Mouse (Mus musculus) MEL (cell line): Measurements from ENCODE around the gene Derl3. TPM values are rescaled to one million over a fixed set of nuclear protein-coding genes. Genes with fewer than 3 reads are reported as not detected.
"Not testable (repeated sequence)": the region's sequence is repeated elsewhere in the genome, so short reads cannot be mapped to it uniquely, and the experiment has no call there.

Source experiments
- DNase-seq: peaks from one replicate; pipeline ENCODE4 v3.0.0; 2011; ENCODE audit warnings: low read depth, low spot score
- H3K27ac ChIP-seq: 2 replicates; pipeline ENCODE4 v1.5.1; 2012; ENCODE audit warnings: low read depth, mild to moderate bottlenecking, control low read depth, low read length, moderate library complexity; ENCODE audit not compliant: control insufficient read depth
- H3K27me3 ChIP-seq, 2 experiments: fragments of 150-350 bp in 1 of 2; sonication (generic) in 1 of 2; 2 replicates each; pipeline ENCODE4 v1.6.1; 2012; ENCODE audit warnings: low read length in 2 of 2, mild to moderate bottlenecking in 2 of 2, improper control_type of control experiment in 1 of 2, moderate library complexity in 1 of 2; ENCODE audit not compliant: insufficient read depth in 2 of 2, control insufficient read depth in 1 of 2
- H3K36me3 ChIP-seq, 2 experiments: 2 replicates each; pipeline ENCODE4 v1.6.1; 2012 to 2014; ENCODE audit warnings: low read length in 2 of 2, improper control_type of control experiment in 1 of 2, inconsistent platforms in 1 of 2, mild to moderate bottlenecking in 1 of 2; ENCODE audit not compliant: insufficient read depth in 2 of 2, control insufficient read depth in 1 of 2
- H3K4me1 ChIP-seq, 2 experiments: fragments of 150-350 bp in 1 of 2; sonication (generic) in 1 of 2; 2 replicates each; pipeline ENCODE4 v1.6.1; 2012; ENCODE audit warnings: low read length in 2 of 2, improper control_type of control experiment in 1 of 2, mild to moderate bottlenecking in 1 of 2; ENCODE audit not compliant: insufficient read depth in 2 of 2, control insufficient read depth in 1 of 2
- H3K4me3 ChIP-seq, 2 experiments: fragments of 150-350 bp in 1 of 2; sonication (generic) in 1 of 2; 2 replicates each; pipeline ENCODE4 v1.5.1; 2012; ENCODE audit warnings: low read depth in 2 of 2, low read length in 2 of 2, mild to moderate bottlenecking in 2 of 2, moderate library complexity in 2 of 2, control low read depth in 1 of 2, improper control_type of control experiment in 1 of 2; ENCODE audit not compliant: control insufficient read depth in 1 of 2, insufficient read depth in 1 of 2
- H3K79me2 ChIP-seq: 2 replicates; pipeline ENCODE4 v1.6.1; 2012; ENCODE audit warnings: mild to moderate bottlenecking, low read length, moderate library complexity; ENCODE audit not compliant: control insufficient read depth, poor library complexity, insufficient read depth
- H3K9ac ChIP-seq: 2 replicates; pipeline ENCODE4 v1.6.1; 2012; ENCODE audit warnings: low read depth, mild to moderate bottlenecking, control low read depth, low read length, moderate library complexity; ENCODE audit not compliant: control insufficient read depth, poor library complexity, severe bottlenecking
- H3K9me3 ChIP-seq: fragments of 150-350 bp; sonication (generic); replicated peaks from 2 replicates; pipeline ENCODE4 v1.6.1; 2012; ENCODE audit warnings: mild to moderate bottlenecking, low read length, improper control_type of control experiment, moderate library complexity; ENCODE audit not compliant: insufficient read depth
- CHD1 ChIP-seq: IDR thresholded peaks from 2 replicates; pipeline ENCODE4 v1.6.1; 2012; ENCODE audit warnings: low read depth, mild to moderate bottlenecking, inconsistent platforms, low read length, improper control_type of control experiment
- CHD2 ChIP-seq: IDR thresholded peaks from 2 replicates; pipeline ENCODE4 v1.6.1; 2011; ENCODE audit warnings: low read length, improper control_type of control experiment
- E2F4 ChIP-seq: IDR thresholded peaks from 2 replicates; pipeline ENCODE4 v1.6.1; 2011; ENCODE audit warnings: low read depth, low read length, improper control_type of control experiment, borderline replicate concordance
- EP300 ChIP-seq, 2 experiments: IDR thresholded peaks; 2 replicates each; pipeline ENCODE4 v1.6.1; 2011; ENCODE audit warnings: improper control_type of control experiment in 2 of 2, low read length in 2 of 2, low read depth in 1 of 2, mild to moderate bottlenecking in 1 of 2
- GABPA ChIP-seq: IDR thresholded peaks from 2 replicates; pipeline ENCODE4 v1.6.1; 2012; ENCODE audit warnings: low read depth, mild to moderate bottlenecking, inconsistent platforms, low read length, improper control_type of control experiment, moderate library complexity
- MAFK ChIP-seq: IDR thresholded peaks from 2 replicates; pipeline ENCODE4 v1.6.1; 2011; ENCODE audit warnings: low read depth, mild to moderate bottlenecking, low read length, improper control_type of control experiment, borderline replicate concordance
- MXI1 ChIP-seq: IDR thresholded peaks from 2 replicates; pipeline ENCODE4 v1.6.1; 2011; ENCODE audit warnings: mild to moderate bottlenecking, low read depth, low read length, improper control_type of control experiment
- RCOR1 ChIP-seq: IDR thresholded peaks from 2 replicates; pipeline ENCODE4 v1.6.1; 2012; ENCODE audit warnings: low read depth, mild to moderate bottlenecking, inconsistent platforms, low read length, improper control_type of control experiment
- SMC3 ChIP-seq: IDR thresholded peaks from 2 replicates; pipeline ENCODE4 v1.6.1; 2011; ENCODE audit warnings: low read depth, low read length, improper control_type of control experiment
- TBP ChIP-seq: IDR thresholded peaks from 2 replicates; pipeline ENCODE4 v1.8.0; 2011; ENCODE audit warnings: low read depth, low read length, improper control_type of control experiment
- USF1 ChIP-seq: IDR thresholded peaks from 2 replicates; pipeline ENCODE4 v1.6.1; 2014; ENCODE audit warnings: low read depth, mild to moderate bottlenecking, inconsistent platforms, low read length, improper control_type of control experiment, moderate library complexity
- ZMIZ1 ChIP-seq: IDR thresholded peaks from 2 replicates; pipeline ENCODE4 v1.6.1; 2012; ENCODE audit warnings: low read depth, mild to moderate bottlenecking, inconsistent platforms, low read length, improper control_type of control experiment, moderate library complexity
- polyA plus RNA-seq, 2 experiments: library from polyadenylated mRNA; stranded (reverse) in 1 of 2; unstranded in 1 of 2; fragments of >175 nt in 1 of 2; fragments of >200 nt in 1 of 2; gene quantifications; 2 replicates each; pipeline versions ENCODE4 v1.2.1 to v1.2.4; 2012; ENCODE audit warnings: low replicate concordance in 2 of 2, low read depth in 1 of 2; ENCODE audit not compliant: insufficient read length in 2 of 2, insufficient read depth in 1 of 2, missing spikeins in 1 of 2
- total RNA-seq: library from RNA; depleted of rRNA; stranded (reverse); fragments of 300-350 nt; gene quantifications from 2 replicates; pipeline ENCODE4 v1.2.3, GENCODE M21; 2012

The Derl3 gene
- total and polyA plus RNA-seq, 3 experiments = 0.69 to 1.5 TPM; not detected in 1

GRCm38 (mm10) chr10:75893089-75893750, at the start of gene Derl3 (continued):
- TF ChIP-seq USF1 (peak; percentile 90), GABPA (no peak), CHD2 (no peak), ZMIZ1 (no peak)

DNA sequence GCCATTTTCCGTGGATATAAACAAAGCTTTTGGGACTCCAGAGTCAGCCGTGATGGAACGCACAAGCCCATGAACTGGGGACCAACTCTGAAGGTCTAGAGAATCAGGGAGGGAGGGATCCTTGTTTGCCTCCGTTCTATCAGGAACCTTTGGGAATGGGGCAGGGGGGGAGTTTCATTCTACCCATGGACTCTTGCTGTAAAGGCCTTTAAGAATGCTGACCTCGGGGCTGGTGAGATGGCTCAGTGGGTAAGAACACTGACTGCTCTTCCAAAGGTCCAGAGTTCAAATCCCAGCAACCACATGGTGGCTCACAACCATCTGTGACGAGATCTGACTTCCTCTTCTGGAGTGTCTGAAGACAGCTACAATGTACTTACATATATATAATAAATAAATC, 49.3 kb upstream of the Derl3 start:
- not testable (repeated sequence) for H3K36me3 ChIP-seq, H3K27me3 ChIP-seq, H3K4me1 ChIP-seq, H3K4me3 ChIP-seq, H3K79me2 ChIP-seq, H3K9me3 ChIP-seq, H3K27ac ChIP-seq, DNase-seq, H3K9ac ChIP-seq
- peak; percentile 81 for TF ChIP-seq TBP

DNA sequence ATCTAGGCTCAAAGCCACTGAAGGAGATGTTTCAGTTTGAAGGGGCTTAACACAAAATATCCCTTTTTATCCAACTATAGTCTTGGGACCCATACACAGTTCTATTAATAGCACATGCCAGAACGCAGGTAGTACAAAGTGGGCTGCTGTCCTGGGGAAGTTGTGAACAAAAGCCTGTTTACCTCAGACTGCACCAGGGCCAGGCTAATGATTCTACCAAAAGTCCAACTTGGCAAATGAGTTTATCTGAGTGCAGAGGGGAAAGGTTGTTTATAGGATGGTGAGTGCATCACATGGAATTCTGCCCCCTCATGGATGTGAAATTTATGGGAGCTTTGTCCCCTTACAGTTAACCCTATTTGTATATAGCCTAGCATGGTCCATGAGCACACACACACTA, 48.4 kb upstream of the Derl3 start:
- Histone ChIP-seq H3K27ac (no peak overlapping the region), H3K4me1 (no peaks in the 10 kb centered on the region; a peak in 1 of 4 replicates), H3K27me3 (no peaks in the 10 kb centered on the region; a peak in 1 of 4 replicates), H3K4me3 (no peak overlapping the region), H3K9ac (no peak overlapping the region), H3K79me2 (no peaks in the 10 kb centered on the region)
- DNase-seq = no peak
- TF ChIP-seq E2F4 = no peak
- no peak for TF ChIP-seq EP300 (IDR thresholded peaks at IDR 0.05; ENCODE audit: low read depth in 1 of 2, low read length in 2 of 2)
- no peak for TF ChIP-seq MXI1
- TF ChIP-seq CHD1 = no peak
- TF ChIP-seq RCOR1 = no peak
- TF ChIP-seq, all 39 proteins: peak for 0
- Histone ChIP-seq H3K9me3 (no peaks in the 10 kb centered on the region), H3K36me3 (no peaks in the 10 kb centered on the region)

GRCm38 (mm10) chr10:75845306-75845930, 47.8 kb upstream of the Derl3 start:
- TF ChIP-seq MAFK (no peak), EP300 (IDR thresholded peaks at IDR 0.05; ENCODE audit: low read depth in 1 of 2, low read length in 2 of 2) (0 out of 4 replicates have a peak, but pooled peaks of 1 of the 2 experiments have one; percentile 5), SMC3 (no peak)
- Histone ChIP-seq H3K79me2 (no peaks in the 10 kb centered on the region), H3K36me3 (no peaks in the 10 kb centered on the region), H3K4me3 (no peak overlapping the region), H3K27ac (no peak overlapping the region), H3K27me3 (no peaks in the 10 kb centered on the region; a peak in 1 of 4 replicates), H3K9ac (no peak overlapping the region), H3K9me3 (no peaks in the 10 kb centered on the region), H3K4me1 (no peaks in the 10 kb centered on the region; a peak in 1 of 4 replicates)
- no peak for DNase-seq
